Mouse (Mus musculus): ENCODE measurements at regions not wholly inside any gene's neighbourhood (a gene's known extent, or its start where the extent isn't known, plus 50 kb on each side); places are given as distances from the start of the nearest gene placed in this dataset.
"Not testable (repeated sequence)": the region's sequence is repeated elsewhere in the genome, so short reads cannot be mapped to it uniquely, and the experiment has no call there.

- peak; percentile 24 for DNase-seq
Measured at GRCm38 (mm10) chr9:32947221-32947620, 311.2 kb downstream of the Ets1 start.

- peak; percentile 89 for DNase-seq
Measured at GRCm38 (mm10) chr9:32949036-32949435, 313.0 kb downstream of the Ets1 start.

DNA sequence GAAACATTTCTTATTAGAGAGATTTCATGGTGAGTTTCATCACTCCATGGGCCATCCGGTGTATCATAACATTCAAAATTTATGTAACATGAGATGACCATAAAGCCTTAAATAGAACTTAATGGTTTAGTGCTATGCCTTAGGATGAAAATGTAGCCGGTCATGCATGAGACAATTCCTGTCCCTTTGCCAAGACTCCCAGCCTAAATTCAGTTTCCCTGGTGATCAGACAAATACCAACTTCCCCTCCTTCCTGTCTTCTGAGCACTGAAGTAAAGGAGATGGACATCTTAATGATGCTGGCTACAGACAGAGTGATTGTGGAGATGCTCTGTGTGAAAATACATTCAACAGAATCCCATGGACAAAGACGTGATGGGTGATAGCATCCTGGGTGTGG lies 322.7 kb downstream of the Ets1 start:
- no peak for DNase-seq

GRCm38 (mm10) chr9:32959468-32959867 lies 323.4 kb downstream of the Ets1 start:
- DNase-seq = not testable (repeated sequence)

- DNase-seq = no peak
Measured at GRCm38 (mm10) chr9:32962679-32963205, 326.7 kb downstream of the Ets1 start.

- DNase-seq = peak; percentile 50
Measured at GRCm38 (mm10) chr9:32968446-32968845, 332.4 kb downstream of the Ets1 start.

GRCm38 (mm10) chr9:32971421-32971820 lies 335.4 kb downstream of the Ets1 start:
- DNase-seq = no peak

- DNase-seq = no peak
Measured at GRCm38 (mm10) chr9:32971926-32972325, 335.9 kb downstream of the Ets1 start.

GRCm38 (mm10) chr9:32972431-32973052 lies 336.5 kb downstream of the Ets1 start:
- DNase-seq = no peak

DNA sequence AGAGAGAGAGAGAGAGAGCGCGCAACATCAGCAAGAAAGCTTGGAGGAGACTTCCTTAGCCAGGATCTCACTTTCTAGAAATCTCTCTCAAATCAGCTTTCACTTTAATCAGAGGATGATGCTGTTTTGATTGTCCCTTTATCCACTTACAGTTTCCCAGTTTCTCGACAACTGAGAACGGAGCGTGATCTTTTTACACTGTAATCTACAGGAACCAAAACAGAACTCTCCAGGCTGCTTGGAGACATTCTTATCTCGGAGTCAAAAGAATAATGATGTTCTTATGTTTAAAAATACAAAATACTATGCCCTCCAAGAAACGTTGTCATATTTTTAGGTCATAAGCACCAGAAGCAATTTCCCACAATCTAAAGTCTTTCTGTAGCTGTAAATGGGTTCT lies 341.7 kb downstream of the Ets1 start:
- no peak for DNase-seq

DNA sequence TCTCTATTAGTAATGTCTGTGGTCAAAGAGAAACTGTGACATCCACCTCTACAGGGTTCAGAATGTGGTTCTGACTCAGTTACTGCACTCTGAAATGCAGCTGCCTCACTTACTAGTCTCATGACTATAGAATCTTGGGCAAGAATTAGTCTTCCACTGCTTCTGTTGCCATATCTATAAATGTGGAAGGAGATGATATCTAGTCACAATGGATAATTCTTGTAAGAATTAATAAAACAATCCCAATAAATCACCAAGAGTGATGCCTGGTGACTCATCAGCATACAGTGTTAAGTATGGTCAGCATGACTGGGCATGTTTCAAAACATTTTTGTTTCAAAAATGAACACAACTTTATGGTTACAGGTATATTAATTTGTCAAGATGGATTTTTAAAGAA lies 344.8 kb downstream of the Ets1 start:
- DNase-seq = no peak

DNA sequence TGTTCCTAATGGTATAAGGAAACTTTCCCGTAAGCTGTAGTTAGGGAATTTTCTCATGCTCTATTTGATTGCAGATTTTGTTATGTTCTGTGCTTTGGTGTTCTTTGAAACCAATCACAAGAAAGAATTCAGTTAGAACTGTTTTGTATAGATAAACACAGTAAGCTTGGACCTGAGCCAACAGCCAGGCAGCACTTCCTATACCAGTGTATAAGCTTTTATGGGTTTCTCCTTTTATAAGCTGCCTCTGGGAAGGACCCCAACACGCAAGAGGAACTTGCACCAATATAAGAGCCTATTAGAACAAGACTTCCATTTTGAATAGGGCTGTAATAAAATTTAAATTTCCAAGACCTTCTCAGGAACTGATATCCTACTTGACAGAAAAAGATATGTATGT lies 347.2 kb downstream of the Ets1 start:
- DNase-seq = no peak

DNA sequence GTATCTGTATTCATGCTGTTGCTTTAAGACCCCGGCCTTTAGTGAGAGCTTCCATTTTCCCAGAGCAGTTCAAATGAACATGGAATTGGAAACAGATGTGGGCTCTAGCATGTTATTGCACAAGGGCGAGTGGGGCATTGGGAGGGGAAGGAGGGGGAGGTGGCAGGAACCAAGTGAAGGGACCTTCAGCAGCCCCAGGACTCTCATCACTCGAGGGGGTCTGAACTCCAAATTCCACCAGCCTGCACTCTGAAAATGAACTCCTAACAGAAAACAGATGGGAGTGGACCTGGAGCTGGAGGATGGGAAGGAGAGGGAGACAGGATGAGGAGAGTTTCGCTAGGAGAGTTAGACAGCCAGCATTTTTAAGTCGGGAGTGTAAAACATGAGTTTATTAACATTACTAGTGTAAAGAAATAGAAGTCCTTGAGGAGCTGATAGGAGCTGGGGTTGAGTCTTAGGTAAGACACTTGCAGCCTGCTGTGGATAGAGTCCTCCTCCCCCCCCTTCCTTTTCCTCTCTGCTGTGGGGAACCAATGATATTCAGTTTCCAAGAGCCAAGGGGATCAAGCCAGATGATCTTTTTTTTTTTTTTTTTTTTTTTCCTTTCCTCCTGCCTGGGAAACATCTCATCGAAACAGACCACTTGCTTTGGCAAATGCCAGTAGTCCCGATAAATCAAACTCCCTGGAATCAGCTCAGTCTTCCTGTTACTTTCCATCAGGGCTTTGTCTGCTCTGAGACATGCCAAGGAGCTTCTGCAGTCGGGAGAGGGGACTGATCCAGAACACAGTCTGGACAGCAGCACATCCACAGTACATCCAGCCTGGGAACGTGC lies 351.0 kb downstream of the Ets1 start:
- peak; percentile 34 for DNase-seq

DNA sequence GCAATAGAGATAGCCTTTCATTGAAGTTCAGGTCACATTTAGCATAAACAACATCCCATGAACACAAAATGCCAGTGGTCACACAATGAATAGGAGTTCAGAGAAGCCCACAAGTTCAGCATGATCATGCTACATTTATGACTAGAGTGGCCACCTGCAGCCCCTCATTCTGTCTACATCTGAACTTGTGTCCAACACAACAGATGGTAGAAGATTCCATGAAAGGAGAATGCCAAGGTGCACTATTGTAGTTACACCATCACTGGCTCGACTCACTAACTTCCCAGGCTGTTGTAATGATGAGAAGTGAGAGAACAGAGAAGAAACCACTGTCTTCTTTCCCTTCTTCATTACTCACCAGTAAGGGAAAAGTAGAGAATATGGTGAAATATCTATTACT lies 353.0 kb downstream of the Ets1 start:
- DNase-seq = no peak

- no peak for DNase-seq
Measured at GRCm38 (mm10) chr9:32998323-32998722, 362.3 kb downstream of the Ets1 start.

DNA sequence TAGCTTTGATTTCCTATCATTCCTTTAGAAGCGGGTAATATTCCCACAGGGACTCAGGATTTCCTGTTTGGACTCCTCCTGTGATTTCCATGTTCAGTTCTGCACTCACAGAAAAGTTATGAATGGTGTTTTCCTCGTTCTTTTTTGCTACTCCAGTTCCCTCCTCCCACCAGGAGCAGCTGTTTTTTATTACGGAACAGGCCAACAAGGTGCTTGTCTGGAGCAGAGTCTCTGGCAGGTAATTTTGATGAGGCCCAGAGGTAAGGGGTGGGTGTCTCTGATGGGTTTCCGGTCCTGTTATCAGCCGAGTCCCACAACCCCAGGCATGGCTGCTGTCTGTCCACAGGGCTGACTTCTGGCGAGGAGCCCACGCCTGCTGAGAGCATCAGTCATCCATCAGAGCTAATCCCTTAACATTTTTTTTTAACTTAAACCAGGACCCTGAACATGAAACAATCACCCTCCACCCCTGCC lies 364.7 kb downstream of the Ets1 start:
- peak; percentile 8 for DNase-seq

GRCm38 (mm10) chr9:33001165-33001949 lies 365.3 kb downstream of the Ets1 start:
- DNase-seq = peak; percentile 13

DNA sequence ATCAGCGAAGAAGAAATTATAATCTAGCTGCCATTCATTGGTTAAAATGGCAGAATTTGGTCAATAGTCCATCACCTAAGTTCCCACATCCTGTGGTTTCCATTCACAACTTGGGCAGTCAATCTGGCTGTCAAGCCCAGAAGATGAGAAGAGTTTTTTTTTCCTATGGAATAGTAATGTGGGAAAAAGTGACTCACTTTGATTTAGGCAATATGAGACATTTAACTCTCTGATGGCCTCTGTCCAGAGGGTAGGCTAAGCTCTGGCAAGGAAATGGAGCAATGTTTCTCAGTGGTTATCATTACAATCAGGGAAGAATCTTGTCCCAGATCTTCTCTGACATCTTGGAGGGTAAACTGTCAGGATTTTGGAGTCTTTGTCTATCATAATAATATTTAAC lies 367.9 kb downstream of the Ets1 start:
- DNase-seq = no peak

GRCm38 (mm10) chr9:33004536-33004935 lies 368.5 kb downstream of the Ets1 start:
- DNase-seq = no peak

DNA sequence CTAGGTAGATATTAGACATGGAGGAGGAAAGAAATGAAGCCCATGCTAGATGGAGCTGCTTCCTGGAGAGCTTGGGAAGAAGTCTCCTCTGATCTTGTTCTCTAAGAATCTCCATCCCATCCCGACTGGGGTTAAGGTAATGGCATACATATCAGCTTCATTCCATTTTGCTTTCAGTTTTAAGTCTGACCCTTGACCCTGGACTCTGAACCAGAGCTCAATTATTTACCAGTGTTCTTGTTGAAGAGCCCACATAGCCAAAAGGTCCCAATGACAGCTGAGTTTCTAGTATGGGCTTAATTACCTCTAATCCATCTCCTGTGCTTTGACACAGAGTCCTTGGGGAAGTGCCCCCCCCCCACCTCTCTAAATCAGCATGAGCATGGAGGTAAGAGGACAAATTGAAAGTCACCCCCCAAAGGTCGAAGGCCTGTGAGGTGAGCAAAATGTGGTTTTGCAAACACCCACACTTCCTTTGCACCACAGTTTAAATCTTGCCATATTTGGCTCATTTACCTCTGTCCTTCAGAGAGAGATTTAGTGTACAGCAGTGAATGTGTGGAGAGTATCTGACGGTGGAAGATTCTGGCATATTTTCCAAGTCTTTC lies 371.5 kb downstream of the Ets1 start:
- DNase-seq = peak; percentile 82

DNA sequence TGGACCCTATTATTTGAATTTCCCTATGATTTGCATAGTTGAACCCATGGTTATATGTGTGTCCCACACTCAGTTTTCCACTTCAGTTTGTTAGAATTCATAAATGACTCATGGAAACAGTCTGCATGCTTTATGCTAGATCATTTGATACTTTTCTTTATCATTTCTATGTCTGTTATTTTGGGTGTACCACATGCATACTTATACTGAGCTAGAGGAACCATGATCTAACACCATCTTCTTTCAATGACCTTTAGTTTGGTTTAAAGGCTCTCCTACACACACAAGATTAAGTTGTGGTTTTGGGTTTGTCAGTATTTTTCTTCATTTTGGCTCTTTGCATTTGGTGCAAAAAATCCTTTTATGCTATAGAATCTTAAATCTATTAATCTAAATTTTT lies 375.2 kb downstream of the Ets1 start:
- no peak for DNase-seq

- DNase-seq = no peak
Measured at GRCm38 (mm10) chr9:33035401-33035800, 399.4 kb downstream of the Ets1 start.
